Mouse (Mus musculus) heart, postnatal 0 days (tissue): ENCODE results near the gene Mterf1a. TPM values are rescaled to one million over a fixed set of nuclear protein-coding genes. Genes with fewer than 3 reads are reported as not detected.

Source experiments
- ATAC-seq: fragments of 200-750 bp; cut with Nextera tagmentation; 2 replicates; pipeline ENCODE4 v1.8.0; 2017; ENCODE audit warnings: low read depth, moderate number of reproducible peaks, moderate library complexity; ENCODE audit not compliant: insufficient read depth
- DNase-seq: peaks from one replicate; pipeline ENCODE4 v3.0.0-alpha.2; 2016; ENCODE audit warnings: low spot score
- H3K27ac ChIP-seq: fragments of 300-500 bp; sonication (generic); 2 replicates; pipeline ENCODE4 v1.5.1; 2014; ENCODE audit warnings: low read depth, mild to moderate bottlenecking
- H3K27me3 ChIP-seq: fragments of 300-500 bp; sonication (generic); 2 replicates; pipeline ENCODE4 v1.6.1; 2014; ENCODE audit warnings: low read length, mixed read lengths; ENCODE audit not compliant: control insufficient read depth, insufficient read depth
- H3K36me3 ChIP-seq: fragments of 300-500 bp; sonication (generic); replicated peaks from 2 replicates; pipeline ENCODE4 v1.6.1; 2014; ENCODE audit warnings: low read length, mixed read lengths; ENCODE audit not compliant: control insufficient read depth, insufficient read depth
- H3K4me1 ChIP-seq: fragments of 300-500 bp; sonication (generic); 2 replicates; pipeline ENCODE4 v1.6.1; 2014; ENCODE audit warnings: antibody characterized with exemption; ENCODE audit not compliant: control insufficient read depth, insufficient read depth
- H3K4me2 ChIP-seq: fragments of 300-500 bp; sonication (generic); 2 replicates; pipeline ENCODE4 v1.6.1; 2014; ENCODE audit warnings: low read depth, mild to moderate bottlenecking, low read length, moderate library complexity
- H3K4me3 ChIP-seq: fragments of 300-500 bp; sonication (generic); 2 replicates; pipeline ENCODE4 v1.5.1; 2014; ENCODE audit warnings: low read depth, low read length
- H3K9ac ChIP-seq: fragments of 300-500 bp; sonication (generic); replicated peaks from 2 replicates; pipeline ENCODE4 v1.6.1; 2014; ENCODE audit warnings: low read depth, low read length, mixed read lengths
- H3K9me3 ChIP-seq: fragments of 300-500 bp; sonication (generic); replicated peaks from 2 replicates; pipeline ENCODE4 v1.6.1; 2016; ENCODE audit warnings: low read length; ENCODE audit not compliant: control insufficient read depth
- CTCF ChIP-seq: IDR thresholded peaks from 2 replicates; pipeline ENCODE4 v1.5.1; 2016; ENCODE audit warnings: antibody characterized with exemption, control low read depth, low read depth
- EP300 ChIP-seq: IDR thresholded peaks from 2 replicates; pipeline ENCODE4 v1.6.1; 2016; ENCODE audit warnings: antibody characterized with exemption, low read depth
- WGBS: fragments of 180-500 bp; shearing (Covaris S2); extraction: QIAGEN DNeasy Blood & Tissue Kit; methylation state at CpG from one replicate; pipeline ENCODE4 v1.1.7; 2014; 5-methylcytosine and 5-hydroxymethylcytosine counted together
- polyA plus RNA-seq: library from polyadenylated mRNA; unstranded; fragments of >200 nt; fragmentation: Nextera tagmentation; extraction: Ambion mirVana; gene quantifications from 2 replicates; pipeline ENCODE4 v1.2.1, GENCODE M21; 2015
- total RNA-seq: library from RNA; depleted of rRNA; stranded (reverse); fragments of >200 nt; gene quantifications from 2 replicates; pipeline ENCODE4 v1.2.3, GENCODE M21; 2014; ENCODE audit warnings: low replicate concordance

The Mterf1a gene
- total and polyA plus RNA-seq, 2 experiments from 2014 or later, result 2.5 to 4.0 TPM

GRCm38 (mm10) chr5:3935778-3936554, 42.2 kb upstream of the Mterf1a start:
- DNase-seq (no peak), ATAC-seq (no peak)
- Histone ChIP-seq H3K36me3 (no peaks in the 10 kb centered on the region), H3K9ac (no peak overlapping the region), H3K4me1 (peaks cover 20% of the 10 kb centered on the region), H3K27ac (no peak overlapping the region), H3K4me2 (no peak overlapping the region), H3K27me3 (no peaks in the 10 kb centered on the region), H3K9me3 (no peaks in the 10 kb centered on the region), H3K4me3 (no peak overlapping the region)
- 76% methylated on average over 8 of the region's 8 CpGs for WGBS
- TF ChIP-seq CTCF (no peak), EP300 (no peak)

GRCm38 (mm10) chr5:3935266-3935665, 41.5 kb upstream of the Mterf1a start:
- Histone ChIP-seq H3K4me3 (no peak overlapping the region), H3K36me3 (no peaks in the 10 kb centered on the region), H3K9me3 (no peaks in the 10 kb centered on the region), H3K27ac (no peak overlapping the region), H3K9ac (no peak overlapping the region), H3K4me1 (peaks cover 21% of the 10 kb centered on the region), H3K4me2 (no peak overlapping the region), H3K27me3 (no peaks in the 10 kb centered on the region)
- no peak for DNase-seq
- no peak for ATAC-seq
- WGBS, result 80% methylated on average over 5 of the region's 5 CpGs
- no peak for TF ChIP-seq EP300

- Histone ChIP-seq H3K4me3 (no peak overlapping the region), H3K36me3 (no peaks in the 10 kb centered on the region), H3K4me2 (no peak overlapping the region), H3K27me3 (no peaks in the 10 kb centered on the region), H3K4me1 (peaks cover 30% of the 10 kb centered on the region), H3K27ac (no peak overlapping the region), H3K9me3 (no peaks in the 10 kb centered on the region), H3K9ac (no peak overlapping the region)
- no peak for TF ChIP-seq CTCF
- no peak for ATAC-seq
- WGBS, result 92% methylated on average over 3 of the region's 3 CpGs
- DNase-seq, result no peak
Observed at GRCm38 (mm10) chr5:3933551-3933950, 39.8 kb upstream of the Mterf1a start.

- no peak for TF ChIP-seq CTCF
- TF ChIP-seq EP300, result no peak
- DNase-seq (no peak), ATAC-seq (no peak)
- H3K27me3 ChIP-seq, result no peaks in the 10 kb centered on the region
- no peak overlapping the region for H3K9ac ChIP-seq
- no peaks in the 10 kb centered on the region for H3K9me3 ChIP-seq
- WGBS, result 91% methylated on average over 3 of the region's 3 CpGs
- H3K27ac ChIP-seq, result no peak overlapping the region
- H3K4me3 ChIP-seq, result no peak overlapping the region
- no peaks in the 10 kb centered on the region for H3K36me3 ChIP-seq
- no peak overlapping the region for H3K4me2 ChIP-seq
- H3K4me1 ChIP-seq, result peaks cover 23% of the 10 kb centered on the region
Observed at GRCm38 (mm10) chr5:3931636-3932035, 37.9 kb upstream of the Mterf1a start.

- WGBS, result 76% methylated on average over 5 of the region's 5 CpGs
- ATAC-seq (no peak), DNase-seq (no peak)
- Histone ChIP-seq H3K4me2 (no peak overlapping the region), H3K9ac (no peak overlapping the region), H3K4me3 (no peak overlapping the region), H3K36me3 (no peaks in the 10 kb centered on the region), H3K27ac (no peak overlapping the region), H3K9me3 (no peaks in the 10 kb centered on the region), H3K4me1 (peaks cover 21% of the 10 kb centered on the region), H3K27me3 (no peaks in the 10 kb centered on the region)
- TF ChIP-seq CTCF, result no peak
- TF ChIP-seq EP300, result no peak
Observed at GRCm38 (mm10) chr5:3930760-3931159, 37.0 kb upstream of the Mterf1a start.

- Histone ChIP-seq H3K9ac (peak overlapping the region; percentile 94), H3K4me2 (peak overlapping the region; percentile 88), H3K9me3 (no peaks in the 10 kb centered on the region), H3K27me3 (no peaks in the 10 kb centered on the region), H3K36me3 (no peaks in the 10 kb centered on the region), H3K4me3 (peak overlapping the region; percentile 82), H3K27ac (peak overlapping the region; percentile 85), H3K4me1 (peaks cover 21% of the 10 kb centered on the region)
- ATAC-seq, result peak; percentile 28; the same call in 1 of the 2 replicates
- WGBS, result under 1% methylated on average over 11 of the region's 12 CpGs
- peak; percentile 39 for DNase-seq
- TF ChIP-seq CTCF (no peak), EP300 (no peak)
Observed at GRCm38 (mm10) chr5:3928690-3929046, 34.9 kb upstream of the Mterf1a start.
